Mouse (Mus musculus) cortical plate, adult 2 months (tissue): ENCODE measurements around the gene Cspg5.

Source experiments
- CTCF ChIP-seq: fragments of 200-500 bp; IDR thresholded peaks from 2 replicates; pipeline ENCODE4 v1.5.1; 2011; ENCODE audit warnings: mild to moderate bottlenecking, control low read depth, low read length; ENCODE audit not compliant: insufficient read depth; ENCODE audit errors: extremely low read depth
- POLR2A ChIP-seq: fragments of 200-500 bp; IDR thresholded peaks from 2 replicates; pipeline ENCODE4 v1.6.1; 2011; ENCODE audit warnings: mild to moderate bottlenecking, low read length, control low read depth; ENCODE audit not compliant: insufficient read depth; ENCODE audit errors: extremely low read depth

GRCm38 (mm10) chr9:110296867-110297627 lies 53.5 kb downstream of the Cspg5 start:
- TF ChIP-seq POLR2A (no peak), CTCF (peak; percentile 96)
